Mouse (Mus musculus) E14TG2a.4 (cell line): ENCODE measurements at regions not wholly inside any gene's neighbourhood (a gene's known extent, or its start where the extent isn't known, plus 50 kb on each side); places are given as distances from the start of the nearest gene placed in this dataset.

Experiments
- CTCF ChIP-seq: conservative IDR thresholded peaks from 2 replicates; pipeline ENCODE4 v1.5.1; 2014; ENCODE audit warnings: low read length
- NANOG ChIP-seq: IDR thresholded peaks from 2 replicates; pipeline ENCODE4 v1.6.1; 2014; ENCODE audit warnings: borderline replicate concordance, low read length, mixed read lengths

DNA sequence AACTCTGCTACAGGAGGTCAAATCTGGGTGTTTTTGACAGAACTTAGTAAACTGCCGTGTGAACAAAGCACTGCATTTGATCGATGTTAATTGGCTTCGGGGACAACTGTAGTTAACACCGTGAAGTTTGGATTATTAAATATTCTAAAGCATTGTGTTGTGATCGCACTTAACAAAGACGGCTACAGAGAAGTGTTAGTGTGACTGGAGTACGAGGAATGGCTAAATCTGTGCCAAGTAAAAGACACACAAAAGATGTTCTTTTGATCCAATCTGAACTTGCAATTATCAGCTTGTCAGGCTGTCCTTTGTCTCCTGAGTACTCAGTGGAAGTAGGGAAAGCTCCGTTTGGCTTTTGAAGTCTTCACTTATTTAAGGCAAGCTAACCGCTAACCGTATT is 259.7 kb downstream of the Tmem182 start:
- TF ChIP-seq CTCF (no peak), NANOG (no peak)
